Mouse (Mus musculus) heart, adult 2 months (tissue): ENCODE data around the gene Slc22a18.

ENCODE experiments used
- CTCF ChIP-seq: fragments of 200-600 bp; IDR thresholded peaks from 2 replicates; pipeline ENCODE4 v1.8.1; 2022; ENCODE audit warnings: antibody characterized with exemption, mild to moderate bottlenecking, moderate library complexity
- EP300 ChIP-seq: fragments of 200-500 bp; IDR thresholded peaks from 2 replicates; pipeline ENCODE4 v1.6.1; 2011; ENCODE audit warnings: low read depth, low read length, control low read depth; ENCODE audit not compliant: insufficient read depth
- POLR2A ChIP-seq: fragments of 200-500 bp; IDR thresholded peaks from 2 replicates; pipeline ENCODE4 v1.6.1; 2011; ENCODE audit warnings: mild to moderate bottlenecking, low read depth, low read length, control low read depth; ENCODE audit not compliant: insufficient read depth

GRCm38 (mm10) chr7:143464811-143465560, 8.6 kb upstream of the Slc22a18 start:
- TF ChIP-seq CTCF (no peak), EP300 (no peak), POLR2A (no peak)
